Mouse (Mus musculus): Measurements from ENCODE around the gene Dip2b.

The Dip2b gene

DNA sequence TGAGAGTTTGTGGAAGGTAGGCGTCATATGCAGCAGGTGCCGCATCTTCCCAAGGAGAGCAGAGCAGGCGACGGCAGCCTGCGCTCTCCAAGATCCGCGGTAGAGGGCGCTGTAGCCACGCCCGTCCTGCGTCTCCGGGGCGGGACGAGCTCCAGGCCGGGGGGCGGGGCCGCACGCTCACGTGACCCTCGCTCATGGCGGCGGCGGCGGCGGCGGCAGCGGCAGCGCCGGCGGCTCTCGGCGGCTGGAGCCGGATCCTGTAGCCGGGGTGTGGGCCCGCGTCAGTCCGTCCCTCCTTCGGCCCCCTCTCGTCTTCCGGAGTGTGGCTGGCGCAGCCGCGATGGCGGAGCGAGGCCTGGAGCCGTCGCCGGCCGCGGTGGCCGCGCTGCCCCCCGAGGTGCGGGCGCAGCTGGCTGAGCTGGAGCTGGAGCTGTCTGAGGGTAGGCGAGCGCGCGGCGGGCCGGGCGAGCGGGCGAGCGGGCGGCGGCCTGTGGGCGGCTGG is at the start of gene Dip2b:
Gene Dip2b, plus strand, starts transcription at position 195 of the 502 bp plus-strand sequence.
- TF ChIP-seq NANOG (IDR thresholded peaks at IDR 0.05; ENCODE audit: borderline replicate concordance, low read length) = no peak
- TF ChIP-seq CTCF (conservative IDR thresholded peaks at IDR 0.05; ENCODE audit: low read length) = peak; percentile 48
- Histone ChIP-seq H3K4me1 (replicated peaks; ENCODE audit: low read depth, low read length) (peaks cover 50% of the 10 kb centered on the region), H3K36me3 (ENCODE audit: insufficient read depth, low read length) (no peaks in the 10 kb centered on the region), H3K27me3 (ENCODE audit: insufficient read depth, low read length) (peaks cover 34% of the 10 kb centered on the region), H3K9me3 (ENCODE audit: low read length) (no peaks in the 10 kb centered on the region), H3K4me3 (replicated peaks; ENCODE audit: low read length) (peak within 1 kb of the TSS; percentile 90)

GRCm38 (mm10) chr15:99993100-99993499 is 45.4 kb upstream of the Dip2b start:
- H3K27me3 ChIP-seq (ENCODE audit: insufficient read depth, low read length) = no peaks in the 10 kb centered on the region
- no peaks in the 10 kb centered on the region for H3K9me3 ChIP-seq (ENCODE audit: low read length)
- H3K4me1 ChIP-seq (replicated peaks; ENCODE audit: low read depth, low read length) = no peaks in the 10 kb centered on the region
- TF ChIP-seq POU5F1 (IDR thresholded peaks at IDR 0.05; ENCODE audit: borderline replicate concordance, low read length) = no peak
- TF ChIP-seq CTCF (conservative IDR thresholded peaks at IDR 0.05; ENCODE audit: low read length) = no peak
- no peak for TF ChIP-seq NANOG (IDR thresholded peaks at IDR 0.05; ENCODE audit: borderline replicate concordance, low read length)
- H3K36me3 ChIP-seq (ENCODE audit: insufficient read depth, low read length) = peaks cover 92% of the 10 kb centered on the region
- H3K4me3 ChIP-seq (replicated peaks; ENCODE audit: low read length) = no peak overlapping the region

DNA sequence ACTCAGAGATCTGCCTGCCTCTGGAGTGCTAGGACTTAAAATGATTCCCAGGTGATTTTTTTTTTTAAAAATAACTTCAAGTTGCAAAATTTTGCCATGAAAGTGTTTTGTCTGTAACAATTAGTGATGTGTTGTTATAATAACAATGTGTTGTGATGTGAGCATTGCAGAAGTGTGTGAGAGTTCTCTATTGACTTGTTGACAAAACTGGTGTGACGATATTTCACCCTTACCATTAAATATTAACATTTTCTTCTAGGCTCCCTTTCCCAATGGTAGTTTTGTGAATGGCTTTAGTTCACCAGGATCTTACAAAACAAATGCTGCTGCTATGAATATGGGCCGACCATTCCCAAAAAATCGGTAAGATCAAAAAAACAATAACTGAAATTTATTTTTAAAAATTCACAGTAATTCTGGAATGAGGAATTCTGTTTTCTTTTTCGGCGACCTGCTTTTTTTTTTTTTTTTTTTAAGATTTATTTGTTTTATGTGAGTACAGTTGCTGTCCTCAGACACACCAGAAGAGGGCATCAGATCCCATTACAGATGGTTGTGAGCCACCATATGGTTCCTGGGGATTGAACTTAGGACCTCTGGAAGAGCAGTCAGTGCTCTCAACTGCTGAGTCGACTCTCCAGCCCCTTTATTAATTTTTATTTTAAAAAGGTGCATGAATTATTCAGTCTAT is 41.2 kb upstream of the Dip2b start:
- Histone ChIP-seq H3K4me1 (replicated peaks; ENCODE audit: low read depth, low read length) (no peaks in the 10 kb centered on the region), H3K27me3 (ENCODE audit: insufficient read depth, low read length) (no peaks in the 10 kb centered on the region), H3K36me3 (ENCODE audit: insufficient read depth, low read length) (peaks cover 94% of the 10 kb centered on the region), H3K9me3 (ENCODE audit: low read length) (no peaks in the 10 kb centered on the region), H3K4me3 (replicated peaks; ENCODE audit: low read length) (no peak overlapping the region)
- TF ChIP-seq NANOG (IDR thresholded peaks at IDR 0.05; ENCODE audit: borderline replicate concordance, low read length) = no peak
- TF ChIP-seq CTCF (conservative IDR thresholded peaks at IDR 0.05; ENCODE audit: low read length) = no peak
- no peak for TF ChIP-seq POU5F1 (IDR thresholded peaks at IDR 0.05; ENCODE audit: borderline replicate concordance, low read length)

DNA sequence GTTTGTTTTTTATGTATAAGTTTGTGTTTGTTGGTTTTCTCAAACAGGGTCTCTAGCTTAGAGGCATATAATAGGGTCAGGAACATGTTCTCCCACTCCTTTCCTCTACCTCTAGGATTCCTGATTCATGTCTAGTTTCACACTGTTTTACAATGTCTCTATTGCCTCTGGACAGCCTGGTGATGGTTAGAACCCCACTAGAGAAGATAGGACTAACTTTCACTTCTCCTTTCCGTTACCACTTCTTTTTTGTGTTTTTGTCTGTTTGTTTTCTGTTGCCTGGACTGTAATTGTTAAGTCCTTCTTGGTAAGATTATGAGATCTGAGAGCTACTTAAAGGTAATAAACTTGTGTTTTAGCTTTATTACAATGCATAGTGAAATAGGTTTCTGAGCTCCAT is 39.1 kb upstream of the Dip2b start:
- no peaks in the 10 kb centered on the region for H3K27me3 ChIP-seq (ENCODE audit: insufficient read depth, low read length)
- H3K4me1 ChIP-seq (replicated peaks; ENCODE audit: low read depth, low read length) = no peaks in the 10 kb centered on the region
- peaks cover 97% of the 10 kb centered on the region for H3K36me3 ChIP-seq (ENCODE audit: insufficient read depth, low read length)
- H3K4me3 ChIP-seq (replicated peaks; ENCODE audit: low read length) = no peak overlapping the region
- H3K9me3 ChIP-seq (ENCODE audit: low read length) = no peaks in the 10 kb centered on the region
- TF ChIP-seq NANOG (IDR thresholded peaks at IDR 0.05; ENCODE audit: borderline replicate concordance, low read length) (no peak), CTCF (conservative IDR thresholded peaks at IDR 0.05; ENCODE audit: low read length) (no peak), POU5F1 (IDR thresholded peaks at IDR 0.05; ENCODE audit: borderline replicate concordance, low read length) (no peak)

GRCm38 (mm10) chr15:100004677-100005273 is 33.7 kb upstream of the Dip2b start:
- TF ChIP-seq POU5F1 (IDR thresholded peaks at IDR 0.05; ENCODE audit: borderline replicate concordance, low read length) (no peak), NANOG (IDR thresholded peaks at IDR 0.05; ENCODE audit: borderline replicate concordance, low read length) (no peak)
- peaks cover 100% of the 10 kb centered on the region for H3K36me3 ChIP-seq (ENCODE audit: insufficient read depth, low read length)
- no peaks in the 10 kb centered on the region for H3K27me3 ChIP-seq (ENCODE audit: insufficient read depth, low read length)
- H3K4me3 ChIP-seq (replicated peaks; ENCODE audit: low read length) = no peak overlapping the region
- no peaks in the 10 kb centered on the region for H3K9me3 ChIP-seq (ENCODE audit: low read length)
- H3K4me1 ChIP-seq (replicated peaks; ENCODE audit: low read depth, low read length) = no peaks in the 10 kb centered on the region

DNA sequence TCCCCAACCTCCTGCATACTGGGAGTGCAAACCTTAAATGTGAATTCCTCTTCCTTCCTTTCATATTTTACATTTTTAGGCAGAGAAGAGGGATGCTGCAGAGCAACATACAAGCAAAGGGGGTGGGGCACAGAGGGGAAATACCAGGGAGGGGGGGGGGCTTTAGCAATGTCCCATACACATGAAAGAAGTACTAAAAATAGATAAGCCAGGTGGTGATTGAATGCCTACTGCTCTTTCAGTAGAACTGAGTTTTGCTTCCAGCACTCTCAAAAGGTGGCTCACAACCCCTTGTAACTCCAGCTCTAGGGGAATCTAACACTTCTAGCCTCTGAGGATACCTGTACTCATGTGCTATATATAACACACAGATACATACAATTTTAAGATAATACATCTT is 32.3 kb upstream of the Dip2b start:
- H3K4me3 ChIP-seq (replicated peaks; ENCODE audit: low read length) = no peak overlapping the region
- H3K36me3 ChIP-seq (ENCODE audit: insufficient read depth, low read length) = peaks cover 100% of the 10 kb centered on the region

DNA sequence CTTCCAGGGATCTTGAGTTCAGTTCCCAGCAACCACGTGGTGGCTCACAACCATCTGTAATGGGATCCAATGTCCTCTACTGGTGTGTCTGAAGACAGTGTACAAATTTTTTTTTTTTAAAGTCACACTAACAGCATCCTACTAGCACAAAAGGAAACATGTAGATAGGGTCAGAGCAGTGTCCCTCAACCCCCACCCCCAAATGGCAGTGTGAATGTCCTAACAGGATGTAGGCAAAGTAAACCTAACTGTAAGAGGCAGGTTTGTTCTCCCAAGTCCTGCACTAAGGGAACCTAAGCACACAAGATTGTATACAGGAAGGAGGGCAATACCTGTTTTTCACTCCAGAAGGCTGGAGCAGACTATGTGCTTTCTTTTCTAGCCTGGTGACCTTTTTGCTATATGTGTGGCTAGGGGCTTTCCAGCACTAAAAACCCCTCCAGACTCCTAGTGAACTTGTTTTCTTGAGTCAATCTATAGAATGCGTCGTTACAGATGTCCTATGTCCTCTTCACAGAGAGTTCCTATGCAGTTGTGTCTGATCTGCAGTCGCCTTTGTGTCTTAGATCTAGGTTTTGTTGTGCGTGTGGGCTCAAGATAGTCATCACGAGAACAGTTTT is 20.1 kb upstream of the Dip2b start:
- H3K27me3 ChIP-seq (ENCODE audit: insufficient read depth, low read length) = no peaks in the 10 kb centered on the region
- H3K4me1 ChIP-seq (replicated peaks; ENCODE audit: low read depth, low read length) = peaks cover 18% of the 10 kb centered on the region
- H3K9me3 ChIP-seq (ENCODE audit: low read length) = no peaks in the 10 kb centered on the region

More for the DNA sequence above, 32.3 kb upstream of the Dip2b start:
- no peaks in the 10 kb centered on the region for H3K9me3 ChIP-seq (ENCODE audit: low read length)
- TF ChIP-seq CTCF (conservative IDR thresholded peaks at IDR 0.05; ENCODE audit: low read length) (no peak), NANOG (IDR thresholded peaks at IDR 0.05; ENCODE audit: borderline replicate concordance, low read length) (no peak), POU5F1 (IDR thresholded peaks at IDR 0.05; ENCODE audit: borderline replicate concordance, low read length) (no peak)
- H3K27me3 ChIP-seq (ENCODE audit: insufficient read depth, low read length) = no peaks in the 10 kb centered on the region
- no peaks in the 10 kb centered on the region for H3K4me1 ChIP-seq (replicated peaks; ENCODE audit: low read depth, low read length)

DNA sequence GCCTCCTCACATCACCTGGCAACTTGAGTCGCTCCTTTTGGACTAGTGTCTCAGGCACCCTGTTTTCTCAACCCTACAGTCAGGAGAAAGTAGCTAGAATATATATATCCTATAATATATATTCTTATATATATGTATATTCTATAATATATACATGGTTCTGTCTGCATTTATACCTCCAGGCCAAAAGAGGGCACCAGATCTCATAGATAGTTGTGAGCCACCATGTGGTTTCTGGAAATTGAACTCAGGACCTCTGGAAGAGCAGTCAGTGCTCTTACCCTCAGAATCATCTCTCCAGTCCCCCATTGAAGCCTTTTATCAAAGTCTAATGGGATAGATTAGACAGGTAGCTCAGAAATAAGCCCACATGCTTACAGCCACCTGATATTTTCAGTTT is 17.3 kb upstream of the Dip2b start:
- Histone ChIP-seq H3K36me3 (ENCODE audit: insufficient read depth, low read length) (peaks cover 16% of the 10 kb centered on the region; the same call in 1 of the 2 replicates), H3K4me1 (replicated peaks; ENCODE audit: low read depth, low read length) (peaks cover 35% of the 10 kb centered on the region), H3K27me3 (ENCODE audit: insufficient read depth, low read length) (peaks cover 3% of the 10 kb centered on the region; the same call in 1 of the 2 replicates), H3K9me3 (ENCODE audit: low read length) (no peaks in the 10 kb centered on the region), H3K4me3 (replicated peaks; ENCODE audit: low read length) (no peak overlapping the region)
- TF ChIP-seq CTCF (conservative IDR thresholded peaks at IDR 0.05; ENCODE audit: low read length) (peak; percentile 14; the same call in 1 of the 2 replicates), POU5F1 (IDR thresholded peaks at IDR 0.05; ENCODE audit: borderline replicate concordance, low read length) (no peak)

More for the DNA sequence above, 20.1 kb upstream of the Dip2b start:
- TF ChIP-seq CTCF (conservative IDR thresholded peaks at IDR 0.05; ENCODE audit: low read length) (no peak), NANOG (IDR thresholded peaks at IDR 0.05; ENCODE audit: borderline replicate concordance, low read length) (no peak), POU5F1 (IDR thresholded peaks at IDR 0.05; ENCODE audit: borderline replicate concordance, low read length) (no peak)
- H3K4me3 ChIP-seq (replicated peaks; ENCODE audit: low read length) = no peak overlapping the region
- peaks cover 31% of the 10 kb centered on the region for H3K36me3 ChIP-seq (ENCODE audit: insufficient read depth, low read length)

All from E14TG2a.4 (cell line).